Mouse (Mus musculus) olfactory bulb, adult 2 months (tissue): ENCODE results near the gene Slc45a3.

ENCODE experiments used
- CTCF ChIP-seq: fragments of 200-500 bp; IDR thresholded peaks from 2 replicates; pipeline ENCODE4 v1.5.1; 2012; ENCODE audit warnings: low read depth, mild to moderate bottlenecking, low read length, moderate library complexity; ENCODE audit not compliant: insufficient read depth
- POLR2A ChIP-seq: fragments of 200-500 bp; IDR thresholded peaks from 2 replicates; pipeline ENCODE4 v1.6.1; 2012; ENCODE audit warnings: mild to moderate bottlenecking, low read depth, low read length, moderate library complexity; ENCODE audit not compliant: insufficient read depth

GRCm38 (mm10) chr1:131968983-131969382, 6.2 kb downstream of the Slc45a3 start:
- TF ChIP-seq CTCF = no peak
- no peak for TF ChIP-seq POLR2A
